Mouse (Mus musculus): ENCODE measurements around the gene Numb. TPM values are rescaled to one million over a fixed set of nuclear protein-coding genes. Genes with fewer than 3 reads are reported as not detected.

The Numb gene
- total RNA-seq, 2 experiments from 2014 or later: 31.4 to 36.3 TPM

- DNase-seq: no peak
- intact Hi-C loops (cut with DNase I): no loop called here
Measured at GRCm38 (mm10) chr12:83790749-83791148, 131.0 kb downstream of the Numb start.

- no peak for DNase-seq
- intact Hi-C loops (cut with DNase I): no loop called here
Measured at GRCm38 (mm10) chr12:83789781-83790140, 132.0 kb downstream of the Numb start.

GRCm38 (mm10) chr12:83789051-83789780, 132.5 kb downstream of the Numb start:
- intact Hi-C loops (cut with DNase I): no loop called here

GRCm38 (mm10) chr12:83785305-83785704, 136.4 kb downstream of the Numb start:
- no peak for DNase-seq
- intact Hi-C loops (cut with DNase I): no loop called here

More at GRCm38 (mm10) chr12:83789051-83789780, 132.5 kb downstream of the Numb start:
- no peak for DNase-seq

- intact Hi-C loops (cut with DNase I): no loop called here
- DNase-seq: no peak
Measured at GRCm38 (mm10) chr12:83782669-83783068, 139.1 kb downstream of the Numb start.

GRCm38 (mm10) chr12:83781640-83782278, 140.0 kb downstream of the Numb start:
- intact Hi-C loops (cut with DNase I): no loop called here
- no peak for DNase-seq

- no peak for DNase-seq
- intact Hi-C loops (cut with DNase I): no loop called here
Measured at GRCm38 (mm10) chr12:83781204-83781603, 140.5 kb downstream of the Numb start.

GRCm38 (mm10) chr12:83780181-83780580, 141.6 kb downstream of the Numb start:
- DNase-seq: peak in 1 of 2 experiments; percentile 39
- intact Hi-C loops (cut with DNase I): no loop called here

GRCm38 (mm10) chr12:83776766-83777165, 145.0 kb downstream of the Numb start:
- DNase-seq: no peak
- intact Hi-C loops (cut with DNase I): no loop called here

- intact Hi-C loops (cut with DNase I): no loop called here
- no peak for DNase-seq
Measured at GRCm38 (mm10) chr12:83775621-83776020, 146.1 kb downstream of the Numb start.

- intact Hi-C loops (cut with DNase I): loop anchor here (1.0 kb wide), 1 partner anchor 57 kb away; no protein-coding TSS in a partner anchor
- peak; percentile 44 to 55 for DNase-seq
Measured at GRCm38 (mm10) chr12:83770418-83771256, 151.1 kb downstream of the Numb start.

- DNase-seq: no peak
- intact Hi-C loops (cut with DNase I): no loop called here
Measured at GRCm38 (mm10) chr12:83768235-83768899, 153.4 kb downstream of the Numb start.

GRCm38 (mm10) chr12:83767833-83768232, 153.9 kb downstream of the Numb start:
- intact Hi-C loops (cut with DNase I): no loop called here
- DNase-seq: no peak

GRCm38 (mm10) chr12:83765965-83766603, 155.7 kb downstream of the Numb start:
- intact Hi-C loops (cut with DNase I): loop anchor here (2.0 kb wide), 1 partner anchor 35 kb away; no protein-coding TSS in a partner anchor
- DNase-seq: no peak

- no peak for DNase-seq
- intact Hi-C loops (cut with DNase I): loop anchor here (2.0 kb wide), 1 partner anchor 34 kb away; no protein-coding TSS in a partner anchor
Measured at GRCm38 (mm10) chr12:83764519-83764918, 157.2 kb downstream of the Numb start.

GRCm38 (mm10) chr12:83764044-83764365, 157.7 kb downstream of the Numb start:
- intact Hi-C loops (cut with DNase I): loop anchor here (2.0 kb wide), 1 partner anchor 33 kb away; no protein-coding TSS in a partner anchor
- DNase-seq: peak; percentile 37 to 42

- peak; percentile 33 for DNase-seq
- intact Hi-C loops (cut with DNase I): loop anchor here (2.0 kb wide), 1 partner anchor 33 kb away; no protein-coding TSS in a partner anchor
Measured at GRCm38 (mm10) chr12:83763311-83764043, 158.3 kb downstream of the Numb start, which contains the start of gene Papln. TSS of gene Papln (plus strand) at chr12:83763634.

- DNase-seq: no peak
Measured at GRCm38 (mm10) chr12:83762706-83763105, 159.0 kb downstream of the Numb start.

GRCm38 (mm10) chr12:83760201-83760600, 161.5 kb downstream of the Numb start:
- intact Hi-C loops (cut with DNase I): no loop called here
- no peak for DNase-seq

More at GRCm38 (mm10) chr12:83762706-83763105, 159.0 kb downstream of the Numb start:
- intact Hi-C loops (cut with DNase I): no loop called here
